Mouse (Mus musculus) forebrain, embryonic 11.5 days (tissue): ENCODE measurements around the gene Ehbp1. TPM values are rescaled to one million over a fixed set of nuclear protein-coding genes. Genes with fewer than 3 reads are reported as not detected.

Source experiments
- ATAC-seq: fragments of 200-750 bp; cut with Nextera tagmentation; replicated peaks from 2 replicates; pipeline ENCODE4 v1.8.0; 2017; ENCODE audit warnings: moderate TSS enrichment; ENCODE audit not compliant: low FRiP score
- DNase-seq: peaks from one replicate; pipeline ENCODE4 v3.0.0-alpha.2; 2017; ENCODE audit warnings: low spot score
- H3K27ac ChIP-seq: fragments of 300-500 bp; sonication (generic); 2 replicates; pipeline ENCODE4 v1.5.1; 2014; ENCODE audit warnings: low read depth, low read length
- H3K27me3 ChIP-seq: fragments of 300-500 bp; sonication (generic); 2 replicates; pipeline ENCODE4 v1.6.1; 2014; ENCODE audit warnings: mild to moderate bottlenecking, low read length, mixed read lengths; ENCODE audit not compliant: control insufficient read depth, insufficient read depth
- H3K36me3 ChIP-seq: fragments of 300-500 bp; sonication (generic); 2 replicates; pipeline ENCODE4 v1.6.1; 2014; ENCODE audit warnings: mild to moderate bottlenecking, low read length, moderate library complexity, mixed read lengths; ENCODE audit not compliant: control insufficient read depth, insufficient read depth
- H3K4me1 ChIP-seq: fragments of 300-500 bp; sonication (generic); replicated peaks from 2 replicates; pipeline ENCODE4 v1.6.1; 2014; ENCODE audit warnings: low read length, mixed read lengths; ENCODE audit not compliant: control insufficient read depth, insufficient read depth
- H3K4me2 ChIP-seq: fragments of 300-500 bp; sonication (generic); 2 replicates; pipeline ENCODE4 v1.6.1; 2014; ENCODE audit warnings: low read depth, mild to moderate bottlenecking, low read length, moderate library complexity, mixed read lengths; ENCODE audit not compliant: severe bottlenecking
- H3K4me3 ChIP-seq: fragments of 300-500 bp; sonication (generic); 2 replicates; pipeline ENCODE4 v1.5.1; 2014; ENCODE audit warnings: low read depth, low read length
- H3K9ac ChIP-seq: fragments of 300-500 bp; sonication (generic); 2 replicates; pipeline ENCODE4 v1.6.1; 2014; ENCODE audit warnings: low read length
- H3K9me3 ChIP-seq: fragments of 300-500 bp; sonication (generic); 2 replicates; pipeline ENCODE4 v1.6.1; 2016; ENCODE audit warnings: low read length, mixed read lengths; ENCODE audit not compliant: control insufficient read depth
- WGBS: fragments of 180-500 bp; shearing (Covaris S2); extraction: QIAGEN DNeasy Blood & Tissue Kit; methylation state at CpG from one replicate; pipeline ENCODE4 v1.1.7; 2014; 5-methylcytosine and 5-hydroxymethylcytosine counted together
- polyA plus RNA-seq: library from polyadenylated mRNA; unstranded; fragments of >200 nt; fragmentation: Nextera tagmentation; extraction: Ambion mirVana; gene quantifications from 2 replicates; pipeline ENCODE4 v1.2.1, GENCODE M21; 2014

Ehbp1 gene
- polyA plus RNA-seq, 1 experiment from 2014 or later: 14.7 TPM

- Histone ChIP-seq H3K9ac (no peak overlapping the region), H3K27ac (no peak overlapping the region), H3K4me1 (no peaks in the 10 kb centered on the region), H3K36me3 (no peaks in the 10 kb centered on the region), H3K27me3 (no peaks in the 10 kb centered on the region), H3K4me2 (no peak overlapping the region), H3K4me3 (no peak overlapping the region), H3K9me3 (no peaks in the 10 kb centered on the region)
- DNase-seq (no peak), ATAC-seq (no peak)
- 24% methylated on average over 6 of the region's 6 CpGs for WGBS
These were observed 143.7 kb downstream of the Ehbp1 start for GRCm38 (mm10) chr11:22198406-22198805.

- no peaks in the 10 kb centered on the region for H3K27me3 ChIP-seq
- no peak overlapping the region for H3K4me3 ChIP-seq
- DNase-seq (no peak), ATAC-seq (no peak)
- H3K4me2 ChIP-seq: no peak overlapping the region
- no peaks in the 10 kb centered on the region for H3K36me3 ChIP-seq
- H3K27ac ChIP-seq: no peak overlapping the region
- no peaks in the 10 kb centered on the region for H3K9me3 ChIP-seq
- 76% methylated on average over 6 of the region's 6 CpGs for WGBS
- no peaks in the 10 kb centered on the region for H3K4me1 ChIP-seq
- no peak overlapping the region for H3K9ac ChIP-seq
These were observed 144.2 kb downstream of the Ehbp1 start for GRCm38 (mm10) chr11:22197935-22198334.

DNA sequence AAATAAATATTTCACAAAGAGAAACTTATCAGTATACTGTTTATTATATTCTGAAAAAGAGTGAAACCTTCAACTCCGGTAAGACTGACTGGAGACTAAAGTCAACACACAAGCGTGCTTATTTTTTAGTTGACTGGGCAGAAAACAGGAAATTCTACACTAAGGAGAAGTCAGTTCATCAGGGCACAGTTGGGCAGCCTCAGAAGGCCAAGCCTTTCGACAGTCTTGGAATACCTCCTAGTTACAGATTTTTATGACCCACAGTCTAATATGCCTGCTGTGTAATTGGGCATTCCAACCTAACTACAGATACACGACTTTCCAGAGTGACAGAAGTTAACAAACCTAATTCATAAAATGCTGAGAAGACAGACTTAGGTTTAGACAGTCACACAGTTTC is 145.3 kb downstream of the Ehbp1 start:
- Histone ChIP-seq H3K27ac (no peak overlapping the region), H3K9me3 (no peaks in the 10 kb centered on the region), H3K4me2 (no peak overlapping the region), H3K36me3 (no peaks in the 10 kb centered on the region), H3K27me3 (no peaks in the 10 kb centered on the region), H3K4me1 (no peaks in the 10 kb centered on the region), H3K4me3 (no peak overlapping the region), H3K9ac (no peak overlapping the region)
- ATAC-seq: no peak
- no peak for DNase-seq
- WGBS: 86% methylated on average over 4 of the region's 4 CpGs

DNA sequence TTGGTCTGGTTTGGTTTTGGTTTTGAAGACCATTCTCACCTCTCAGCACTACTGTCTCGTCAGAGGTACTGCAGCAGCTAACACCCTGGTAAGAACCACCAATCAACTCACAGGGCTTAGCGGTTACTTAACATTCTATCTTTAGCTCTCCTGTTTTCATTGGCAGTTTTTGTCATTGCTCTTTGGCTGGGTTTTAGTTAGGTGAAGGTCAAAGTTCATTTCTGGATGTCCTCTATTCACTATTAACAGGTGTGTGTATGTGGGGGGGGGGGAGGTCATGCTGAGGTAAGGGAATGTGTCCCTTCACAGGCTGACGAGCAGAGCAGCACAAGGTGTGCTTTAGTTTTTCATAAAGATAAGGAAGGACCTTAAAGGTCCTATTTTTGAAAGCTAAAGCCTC is 147.5 kb downstream of the Ehbp1 start:
- Histone ChIP-seq H3K4me1 (no peaks in the 10 kb centered on the region), H3K9ac (no peak overlapping the region), H3K27me3 (no peaks in the 10 kb centered on the region), H3K27ac (no peak overlapping the region), H3K9me3 (no peaks in the 10 kb centered on the region), H3K4me2 (no peak overlapping the region), H3K4me3 (no peak overlapping the region), H3K36me3 (no peaks in the 10 kb centered on the region)
- DNase-seq (no peak), ATAC-seq (no peak)
- WGBS: 63% methylated on average over 3 of the region's 3 CpGs

- 77% methylated on average over 3 of the region's 3 CpGs for WGBS
- H3K4me3 ChIP-seq: no peak overlapping the region
- no peaks in the 10 kb centered on the region for H3K4me1 ChIP-seq
- ATAC-seq: no peak
- H3K36me3 ChIP-seq: no peaks in the 10 kb centered on the region
- no peak for DNase-seq
- no peak overlapping the region for H3K9ac ChIP-seq
- no peaks in the 10 kb centered on the region for H3K9me3 ChIP-seq
- H3K27ac ChIP-seq: no peak overlapping the region
- H3K4me2 ChIP-seq: no peak overlapping the region
- no peaks in the 10 kb centered on the region for H3K27me3 ChIP-seq
These were observed 151.5 kb downstream of the Ehbp1 start for GRCm38 (mm10) chr11:22190576-22190975.

- ATAC-seq: no peak
- H3K4me3 ChIP-seq: no peak overlapping the region
- H3K4me1 ChIP-seq: no peaks in the 10 kb centered on the region
- 88% methylated on average over 3 of the region's 3 CpGs for WGBS
- H3K9me3 ChIP-seq: no peaks in the 10 kb centered on the region
- H3K36me3 ChIP-seq: no peaks in the 10 kb centered on the region
- H3K27me3 ChIP-seq: no peaks in the 10 kb centered on the region
- H3K27ac ChIP-seq: no peak overlapping the region
- H3K4me2 ChIP-seq: no peak overlapping the region
- H3K9ac ChIP-seq: no peak overlapping the region
- DNase-seq: no peak
These were observed 152.1 kb downstream of the Ehbp1 start for GRCm38 (mm10) chr11:22189970-22190369.

DNA sequence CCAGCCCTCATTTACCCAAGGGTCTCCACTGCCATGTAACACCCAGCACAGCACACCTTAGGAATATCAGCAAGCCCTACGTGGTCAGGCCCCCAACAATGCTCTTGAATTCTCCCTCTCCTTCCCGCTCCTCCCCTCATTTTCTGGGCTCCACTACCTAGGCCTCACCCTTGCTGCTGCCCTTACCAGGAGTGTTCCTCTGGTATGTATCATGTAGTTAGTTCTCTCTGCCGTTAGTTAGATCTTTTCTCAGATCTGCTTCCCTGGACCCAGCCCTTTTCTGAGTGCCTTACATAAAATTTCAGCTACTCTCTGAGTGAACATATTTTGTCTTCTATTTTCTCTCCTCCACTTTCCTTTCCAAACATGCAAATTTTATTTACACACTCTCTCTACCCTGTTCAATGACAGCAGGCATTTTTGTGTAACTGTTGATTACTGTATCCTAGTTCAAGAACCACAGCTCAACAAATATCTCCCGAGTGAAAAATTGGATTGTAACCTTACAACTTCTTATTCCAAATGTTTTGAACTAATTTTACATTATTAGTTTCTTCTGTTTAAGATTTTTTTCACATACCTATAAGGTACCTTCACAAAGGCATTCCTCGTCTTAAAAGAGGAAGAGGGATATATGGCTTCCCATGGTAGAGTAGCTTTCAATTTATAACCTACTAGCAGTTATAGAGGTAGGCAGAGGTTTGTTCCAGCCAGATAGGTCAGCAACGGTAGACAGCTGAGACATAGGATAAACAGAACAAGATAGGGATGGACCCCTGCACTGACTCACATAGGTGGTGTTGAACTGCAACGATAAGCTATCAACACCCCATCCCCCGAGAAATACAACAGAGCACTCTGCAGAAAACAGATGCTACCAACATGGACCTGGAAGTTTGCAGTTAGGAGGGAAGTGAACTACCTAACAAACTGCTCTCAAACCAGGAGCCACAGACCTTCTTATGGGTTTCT is 160.3 kb downstream of the Ehbp1 start:
- 92% methylated on average over 8 of the region's 8 CpGs for WGBS
- H3K36me3 ChIP-seq: no peaks in the 10 kb centered on the region
- H3K9me3 ChIP-seq: no peaks in the 10 kb centered on the region
- DNase-seq: no peak
- no peak overlapping the region for H3K4me2 ChIP-seq
- H3K4me3 ChIP-seq: no peak overlapping the region
- no peak for ATAC-seq
- H3K4me1 ChIP-seq: no peaks in the 10 kb centered on the region
- H3K9ac ChIP-seq: no peak overlapping the region
- no peaks in the 10 kb centered on the region for H3K27me3 ChIP-seq
- H3K27ac ChIP-seq: no peak overlapping the region

- H3K4me1 ChIP-seq: no peaks in the 10 kb centered on the region
- no peak for DNase-seq
- no peak overlapping the region for H3K4me2 ChIP-seq
- no peaks in the 10 kb centered on the region for H3K27me3 ChIP-seq
- ATAC-seq: no peak
- no peaks in the 10 kb centered on the region for H3K36me3 ChIP-seq
- no peak overlapping the region for H3K9ac ChIP-seq
- no peak overlapping the region for H3K27ac ChIP-seq
- H3K4me3 ChIP-seq: no peak overlapping the region
- no peaks in the 10 kb centered on the region for H3K9me3 ChIP-seq
These were observed 161.9 kb downstream of the Ehbp1 start for GRCm38 (mm10) chr11:22180146-22180545.

DNA sequence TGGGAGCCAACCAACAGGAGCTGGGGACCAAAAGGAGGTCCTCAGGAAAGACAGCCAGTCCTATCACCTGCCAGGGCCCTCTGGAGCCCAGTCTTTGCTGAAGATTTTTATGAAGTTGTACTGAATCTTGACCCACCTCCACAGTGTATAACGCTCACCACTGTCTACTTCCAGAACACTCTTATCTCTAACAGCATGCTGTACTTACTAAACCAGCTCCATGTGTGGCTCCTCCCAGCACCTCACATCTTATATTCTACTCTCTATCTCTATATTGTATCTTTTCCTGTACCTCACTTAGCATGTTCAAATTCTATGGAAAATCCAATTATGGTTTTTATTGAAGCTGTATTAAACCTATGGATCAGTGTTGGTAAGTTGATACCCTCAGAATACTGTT is 163.5 kb downstream of the Ehbp1 start:
- Histone ChIP-seq H3K9ac (no peak overlapping the region), H3K4me2 (no peak overlapping the region), H3K27ac (no peak overlapping the region), H3K9me3 (no peaks in the 10 kb centered on the region), H3K4me3 (no peak overlapping the region), H3K27me3 (no peaks in the 10 kb centered on the region), H3K36me3 (no peaks in the 10 kb centered on the region), H3K4me1 (no peaks in the 10 kb centered on the region)
- 100% methylated on average over 1 of the region's 1 CpGs for WGBS
- no peak for DNase-seq
- no peak for ATAC-seq
